Mouse (Mus musculus) heart, adult 2 months (tissue): ENCODE measurements at regions not wholly inside any gene's neighbourhood (a gene's known extent, or its start where the extent isn't known, plus 50 kb on each side); places are given as distances from the start of the nearest gene placed in this dataset.
A peak's percentile ranks its signal among the peaks of the same experiment; 100 is the strongest.

Experiments
- DNase-seq, 2 experiments: peaks; one replicate each; pipeline ENCODE4 v3.0.0; 2021
- H3K27ac ChIP-seq: fragments of 200-600 bp; 2 replicates; pipeline ENCODE4 v1.8.1; 2022
- H3K27me3 ChIP-seq: fragments of 200-500 bp; 2 replicates; pipeline ENCODE4 v1.6.1; 2012; ENCODE audit warnings: mild to moderate bottlenecking, low read length, inconsistent platforms, mixed read lengths; ENCODE audit not compliant: control insufficient read depth, insufficient read depth
- H3K36me3 ChIP-seq: fragments of 200-500 bp; 2 replicates; pipeline ENCODE4 v1.6.1; 2012; ENCODE audit warnings: low read length, inconsistent platforms; ENCODE audit not compliant: control insufficient read depth, insufficient read depth
- H3K4me1 ChIP-seq: fragments of 200-500 bp; 2 replicates; pipeline ENCODE4 v1.6.1; 2011; ENCODE audit warnings: low read length; ENCODE audit not compliant: control insufficient read depth, insufficient read depth
- H3K4me3 ChIP-seq: fragments of 200-600 bp; 2 replicates; pipeline ENCODE4 v1.8.1; 2022
- H3K79me2 ChIP-seq: fragments of 200-500 bp; replicated peaks from 2 replicates; pipeline ENCODE4 v1.6.1; 2012; ENCODE audit warnings: mild to moderate bottlenecking, inconsistent platforms, low read length, moderate library complexity, mixed read lengths; ENCODE audit not compliant: control insufficient read depth, insufficient read depth
- H3K9ac ChIP-seq: fragments of 200-500 bp; 2 replicates; pipeline ENCODE4 v1.6.1; 2012; ENCODE audit warnings: low read depth, mild to moderate bottlenecking, control low read depth, inconsistent platforms, low read length, mixed read lengths
- CTCF ChIP-seq: fragments of 200-600 bp; IDR thresholded peaks from 2 replicates; pipeline ENCODE4 v1.8.1; 2022; ENCODE audit warnings: antibody characterized with exemption, mild to moderate bottlenecking, moderate library complexity
- EP300 ChIP-seq: fragments of 200-500 bp; IDR thresholded peaks from 2 replicates; pipeline ENCODE4 v1.6.1; 2011; ENCODE audit warnings: low read depth, low read length, control low read depth; ENCODE audit not compliant: insufficient read depth
- POLR2A ChIP-seq: fragments of 200-500 bp; IDR thresholded peaks from 2 replicates; pipeline ENCODE4 v1.6.1; 2011; ENCODE audit warnings: mild to moderate bottlenecking, low read depth, low read length, control low read depth; ENCODE audit not compliant: insufficient read depth
- WGBS: fragments of 180-500 bp; shearing (Covaris S2); methylation state at CpG from one replicate; pipeline ENCODE4 v1.1.7; 2018; 5-methylcytosine and 5-hydroxymethylcytosine counted together
- intact Hi-C: fragments of 180-260 bp; cut with DNase I; formaldehyde crosslinking; loops from one replicate; pipeline ENCODE4 v1.15.1; 2025

GRCm38 (mm10) chr6:95229885-95230284 lies 92.0 kb upstream of the Gm10234 start:
- intact Hi-C loops, result no loop called here
- WGBS, result 72% methylated on average over 8 of the region's 8 CpGs

GRCm38 (mm10) chr6:95234712-95235111 lies 87.2 kb upstream of the Gm10234 start:
- intact Hi-C loops, result no loop called here
- TF ChIP-seq EP300, result no peak
- no peak for TF ChIP-seq CTCF
- no peak for TF ChIP-seq POLR2A
- Histone ChIP-seq H3K27ac (no peak overlapping the region), H3K4me1 (no peaks in the 10 kb centered on the region), H3K79me2 (no peaks in the 10 kb centered on the region), H3K36me3 (no peaks in the 10 kb centered on the region), H3K27me3 (no peaks in the 10 kb centered on the region), H3K9ac (no peak overlapping the region), H3K4me3 (no peak overlapping the region)
- peak; percentile 15 to 31 for DNase-seq
- 57% methylated on average over 13 of the region's 13 CpGs for WGBS

More at GRCm38 (mm10) chr6:95229885-95230284, 92.0 kb upstream of the Gm10234 start:
- no peak overlapping the region for H3K4me3 ChIP-seq
- no peaks in the 10 kb centered on the region for H3K27me3 ChIP-seq
- H3K4me1 ChIP-seq, result no peaks in the 10 kb centered on the region
- no peaks in the 10 kb centered on the region for H3K79me2 ChIP-seq
- H3K27ac ChIP-seq, result no peak overlapping the region
- H3K36me3 ChIP-seq, result no peaks in the 10 kb centered on the region
- TF ChIP-seq CTCF (no peak), EP300 (no peak), POLR2A (no peak)
- H3K9ac ChIP-seq, result no peak overlapping the region
- DNase-seq, result no peak

GRCm38 (mm10) chr6:95243657-95244056 lies 78.3 kb upstream of the Gm10234 start:
- Histone ChIP-seq H3K36me3 (no peaks in the 10 kb centered on the region), H3K4me1 (no peaks in the 10 kb centered on the region), H3K4me3 (no peak overlapping the region), H3K27me3 (no peaks in the 10 kb centered on the region), H3K79me2 (no peaks in the 10 kb centered on the region), H3K9ac (no peak overlapping the region), H3K27ac (no peak overlapping the region)
- DNase-seq, result no peak
- 74% methylated on average over 5 of the region's 5 CpGs for WGBS
- TF ChIP-seq CTCF, result no peak
- intact Hi-C loops, result no loop called here

- no peak overlapping the region for H3K4me3 ChIP-seq
- H3K4me1 ChIP-seq, result no peaks in the 10 kb centered on the region
- H3K79me2 ChIP-seq, result no peaks in the 10 kb centered on the region
- 34% methylated on average over 7 of the region's 7 CpGs for WGBS
- DNase-seq, result peak in 1 of 2 experiments; percentile 6
- no peaks in the 10 kb centered on the region for H3K36me3 ChIP-seq
- no peaks in the 10 kb centered on the region for H3K27me3 ChIP-seq
- intact Hi-C loops, result no loop called here
- TF ChIP-seq CTCF, result no peak
- no peak for TF ChIP-seq EP300
- no peak for TF ChIP-seq POLR2A
- no peak overlapping the region for H3K27ac ChIP-seq
- H3K9ac ChIP-seq, result no peak overlapping the region
These were observed 77.0 kb upstream of the Gm10234 start for GRCm38 (mm10) chr6:95244911-95245310.

- Histone ChIP-seq H3K27ac (no peak overlapping the region), H3K4me3 (no peak overlapping the region), H3K27me3 (no peaks in the 10 kb centered on the region), H3K4me1 (no peaks in the 10 kb centered on the region), H3K9ac (no peak overlapping the region), H3K79me2 (no peaks in the 10 kb centered on the region), H3K36me3 (no peaks in the 10 kb centered on the region)
- no peak for DNase-seq
- TF ChIP-seq EP300 (no peak), POLR2A (no peak), CTCF (no peak)
- intact Hi-C loops, result no loop called here
- WGBS, result 54% methylated on average over 5 of the region's 5 CpGs
These were observed 65.6 kb upstream of the Gm10234 start for GRCm38 (mm10) chr6:95256303-95256702.

- TF ChIP-seq CTCF (no peak), POLR2A (no peak), EP300 (no peak)
- intact Hi-C loops, result no loop called here
- H3K4me3 ChIP-seq, result no peak overlapping the region
- no peak overlapping the region for H3K27ac ChIP-seq
- DNase-seq, result no peak
- H3K36me3 ChIP-seq, result no peaks in the 10 kb centered on the region
- 59% methylated on average over 1 of the region's 1 CpGs for WGBS
- H3K9ac ChIP-seq, result no peak overlapping the region
- H3K4me1 ChIP-seq, result no peaks in the 10 kb centered on the region
- no peaks in the 10 kb centered on the region for H3K79me2 ChIP-seq
- H3K27me3 ChIP-seq, result no peaks in the 10 kb centered on the region
These were observed 60.9 kb upstream of the Gm10234 start for GRCm38 (mm10) chr6:95261001-95261400.
